Mouse (Mus musculus) olfactory bulb, adult 2 months (tissue): ENCODE data around the gene Cd38.

Source experiments
- CTCF ChIP-seq: fragments of 200-500 bp; IDR thresholded peaks from 2 replicates; pipeline ENCODE4 v1.5.1; 2012; ENCODE audit warnings: low read depth, mild to moderate bottlenecking, low read length, moderate library complexity; ENCODE audit not compliant: insufficient read depth
- POLR2A ChIP-seq: fragments of 200-500 bp; IDR thresholded peaks from 2 replicates; pipeline ENCODE4 v1.6.1; 2012; ENCODE audit warnings: mild to moderate bottlenecking, low read depth, low read length, moderate library complexity; ENCODE audit not compliant: insufficient read depth

GRCm38 (mm10) chr5:43848275-43848674, 20.1 kb upstream of the Cd38 start:
- TF ChIP-seq CTCF (no peak), POLR2A (no peak)
